Mouse (Mus musculus): ENCODE data around the gene Spata5. TPM values are rescaled to one million over a fixed set of nuclear protein-coding genes. Genes with fewer than 3 reads are reported as not detected.

Gene Spata5
- total and polyA plus RNA-seq, 3 experiments, result 33.5 to 67.6 TPM; not detected in 1

- TF ChIP-seq NRF1 (IDR thresholded peaks at IDR 0.05; ENCODE audit: insufficient read depth, low read depth, low read length, poor library complexity, severe bottlenecking), result no peak
- TF ChIP-seq SMC3 (IDR thresholded peaks at IDR 0.05; ENCODE audit: low read depth, low read length), result no peak; the same call in 1 of the 2 replicates
- no peak for TF ChIP-seq NELFE (IDR thresholded peaks at IDR 0.05; ENCODE audit: low read depth, low read length)
- no peak for TF ChIP-seq JUND (IDR thresholded peaks at IDR 0.05; ENCODE audit: low read depth, low read length)
Observed at GRCm38 (mm10) chr3:37510055-37511032, 90.6 kb downstream of the Spata5 start (continued).

GRCm38 (mm10) chr3:37515485-37515884 is 95.8 kb downstream of the Spata5 start:
- no peak for TF ChIP-seq BHLHE40 (IDR thresholded peaks at IDR 0.05; ENCODE audit: borderline replicate concordance, low read depth, low read length)
- no peak for TF ChIP-seq GATA1 (IDR thresholded peaks at IDR 0.05; ENCODE audit: low read depth, low read length)
- peak; percentile 48; the same call in 1 of the 2 replicates for TF ChIP-seq MAZ (IDR thresholded peaks at IDR 0.05; ENCODE audit: low read depth, low read length)
- TF ChIP-seq CTCF (IDR thresholded peaks at IDR 0.05 in 2 of 3, conservative IDR thresholded peaks at IDR 0.05 in 1 of 3; ENCODE audit: control insufficient read depth in 1 of 3, insufficient read depth in 1 of 3, low read depth in 2 of 3, low read length in 3 of 3, poor library complexity in 1 of 3, severe bottlenecking in 1 of 3), result peak; percentile 63 to 87 (median 64)
- peak; percentile 64 for TF ChIP-seq SMC3 (IDR thresholded peaks at IDR 0.05; ENCODE audit: low read depth, low read length)
- TF ChIP-seq ZC3H11A (IDR thresholded peaks at IDR 0.05; ENCODE audit: low read depth, low read length), result no peak; the same call in 1 of the 2 replicates
- TF ChIP-seq RAD21 (IDR thresholded peaks at IDR 0.05; ENCODE audit: low read depth, low read length), result peak; percentile 19
- TF ChIP-seq NELFE (IDR thresholded peaks at IDR 0.05; ENCODE audit: low read depth, low read length), result no peak
- peak; percentile 51 for DNase-seq (ENCODE audit: low read depth, low spot score)
- no peak overlapping the region for H3K27ac ChIP-seq (ENCODE audit: control insufficient read depth, low read depth, low read length)
- H3K4me1 ChIP-seq (ENCODE audit: control insufficient read depth in 1 of 2, insufficient read depth in 2 of 2, low read length in 2 of 2), result peaks cover 0 to 6% of the 10 kb centered on the region in 2 experiments; a peak in 2 of 4 replicates
- no peaks in the 10 kb centered on the region for H3K9me3 ChIP-seq (replicated peaks; ENCODE audit: insufficient read depth, low read length)
- H3K27me3 ChIP-seq (ENCODE audit: control insufficient read depth in 1 of 2, insufficient read depth in 2 of 2, low read length in 2 of 2), result no peaks in the 10 kb centered on the region
- no peak overlapping the region for H3K9ac ChIP-seq (ENCODE audit: control insufficient read depth, low read depth, low read length, poor library complexity, severe bottlenecking)
- peaks cover 10 to 19% of the 10 kb centered on the region in 2 experiments for H3K36me3 ChIP-seq (ENCODE audit: control insufficient read depth in 1 of 2, insufficient read depth in 2 of 2, low read length in 2 of 2)
- H3K4me3 ChIP-seq (ENCODE audit: control insufficient read depth in 1 of 2, insufficient read depth in 1 of 2, low read depth in 2 of 2, low read length in 2 of 2), result no peak overlapping the region
- no peaks in the 10 kb centered on the region; the same call in 1 of the 2 replicates for H3K79me2 ChIP-seq (ENCODE audit: control insufficient read depth, insufficient read depth, low read length, poor library complexity)

- no peak overlapping the region for H3K27ac ChIP-seq (ENCODE audit: control insufficient read depth, low read depth, low read length)
- H3K4me1 ChIP-seq (ENCODE audit: control insufficient read depth in 1 of 2, insufficient read depth in 2 of 2, low read length in 2 of 2), result 0 out of 4 replicates have a peak, but pooled peaks cover 0 to 3% of the 10 kb centered on the region in 2 experiments
Observed at GRCm38 (mm10) chr3:37516379-37516778, 96.7 kb downstream of the Spata5 start.

More at GRCm38 (mm10) chr3:37516379-37516778, 96.7 kb downstream of the Spata5 start:
- Histone ChIP-seq H3K4me3 (ENCODE audit: control insufficient read depth in 1 of 2, insufficient read depth in 1 of 2, low read depth in 2 of 2, low read length in 2 of 2) (no peak overlapping the region), H3K27me3 (ENCODE audit: control insufficient read depth in 1 of 2, insufficient read depth in 2 of 2, low read length in 2 of 2) (no peaks in the 10 kb centered on the region), H3K79me2 (ENCODE audit: control insufficient read depth, insufficient read depth, low read length, poor library complexity) (no peaks in the 10 kb centered on the region; the same call in 1 of the 2 replicates), H3K9me3 (replicated peaks; ENCODE audit: insufficient read depth, low read length) (no peaks in the 10 kb centered on the region), H3K36me3 (ENCODE audit: control insufficient read depth in 1 of 2, insufficient read depth in 2 of 2, low read length in 2 of 2) (peaks cover 9 to 14% of the 10 kb centered on the region in 2 experiments), H3K9ac (ENCODE audit: control insufficient read depth, low read depth, low read length, poor library complexity, severe bottlenecking) (no peak overlapping the region)
- DNase-seq (ENCODE audit: low read depth, low spot score), result no peak
- no peak for TF ChIP-seq TCF12 (IDR thresholded peaks at IDR 0.05; ENCODE audit: low read depth, low read length)
- no peak for TF ChIP-seq MYB (IDR thresholded peaks at IDR 0.05; ENCODE audit: low read depth, low read length)
- no peak for TF ChIP-seq CHD2 (IDR thresholded peaks at IDR 0.05; ENCODE audit: low read length)
- TF ChIP-seq MYC (IDR thresholded peaks at IDR 0.05; ENCODE audit: low read depth, low read length), result no peak
- no peak for TF ChIP-seq UBTF (IDR thresholded peaks at IDR 0.05; ENCODE audit: borderline replicate concordance, insufficient read depth, low read depth, low read length)
- TF ChIP-seq RAD21 (IDR thresholded peaks at IDR 0.05; ENCODE audit: low read depth, low read length), result no peak
- TF ChIP-seq EP300 (IDR thresholded peaks at IDR 0.05; ENCODE audit: low read depth in 1 of 2, low read length in 2 of 2), result no peak
- TF ChIP-seq ZKSCAN1 (IDR thresholded peaks at IDR 0.05; ENCODE audit: low read depth, low read length), result no peak
- TF ChIP-seq USF1 (IDR thresholded peaks at IDR 0.05; ENCODE audit: low read depth, low read length), result no peak
- no peak for TF ChIP-seq POLR2A (IDR thresholded peaks at IDR 0.05; ENCODE audit: control insufficient read depth in 1 of 2, insufficient read depth in 1 of 2, low read depth in 1 of 2, low read length in 2 of 2, poor library complexity in 1 of 2)
- no peak for TF ChIP-seq SIN3A (IDR thresholded peaks at IDR 0.05; ENCODE audit: low read length)
- no peak for TF ChIP-seq CHD1 (IDR thresholded peaks at IDR 0.05; ENCODE audit: low read depth, low read length)
- no peak for TF ChIP-seq ZMIZ1 (IDR thresholded peaks at IDR 0.05; ENCODE audit: low read depth, low read length)

All from MEL (cell line).